Mouse (Mus musculus) heart, adult 2 months (tissue): ENCODE measurements around the gene Peg12.

Experiments used
- CTCF ChIP-seq: fragments of 200-600 bp; IDR thresholded peaks from 2 replicates; pipeline ENCODE4 v1.8.1; 2022; ENCODE audit warnings: antibody characterized with exemption, mild to moderate bottlenecking, moderate library complexity
- EP300 ChIP-seq: fragments of 200-500 bp; IDR thresholded peaks from 2 replicates; pipeline ENCODE4 v1.6.1; 2011; ENCODE audit warnings: low read depth, low read length, control low read depth; ENCODE audit not compliant: insufficient read depth
- POLR2A ChIP-seq: fragments of 200-500 bp; IDR thresholded peaks from 2 replicates; pipeline ENCODE4 v1.6.1; 2011; ENCODE audit warnings: mild to moderate bottlenecking, low read depth, low read length, control low read depth; ENCODE audit not compliant: insufficient read depth

DNA sequence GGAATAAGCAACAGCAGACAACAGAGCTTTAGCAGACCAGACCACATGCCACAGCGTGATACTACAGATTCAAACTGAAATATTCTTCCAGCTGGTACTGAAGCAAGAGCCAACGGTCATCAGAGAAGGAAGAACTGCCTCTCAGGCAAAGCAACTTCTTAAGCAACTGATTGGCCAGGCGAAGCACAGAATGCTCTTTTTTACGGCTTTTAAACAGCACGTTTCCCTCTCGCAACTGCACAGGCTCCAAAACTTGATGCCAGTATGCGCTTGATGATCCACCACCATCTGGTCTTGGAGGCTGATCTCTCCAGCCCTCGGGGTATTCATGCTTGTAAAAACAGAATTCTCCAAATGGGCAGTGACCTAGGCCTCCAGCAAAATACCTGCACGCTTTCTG is 46.0 kb downstream of the Peg12 start:
- TF ChIP-seq POLR2A (no peak), CTCF (no peak), EP300 (no peak)
